Mouse (Mus musculus): ENCODE measurements at regions not wholly inside any gene's neighbourhood (a gene's known extent, or its start where the extent isn't known, plus 50 kb on each side); places are given as distances from the start of the nearest gene placed in this dataset.

DNA sequence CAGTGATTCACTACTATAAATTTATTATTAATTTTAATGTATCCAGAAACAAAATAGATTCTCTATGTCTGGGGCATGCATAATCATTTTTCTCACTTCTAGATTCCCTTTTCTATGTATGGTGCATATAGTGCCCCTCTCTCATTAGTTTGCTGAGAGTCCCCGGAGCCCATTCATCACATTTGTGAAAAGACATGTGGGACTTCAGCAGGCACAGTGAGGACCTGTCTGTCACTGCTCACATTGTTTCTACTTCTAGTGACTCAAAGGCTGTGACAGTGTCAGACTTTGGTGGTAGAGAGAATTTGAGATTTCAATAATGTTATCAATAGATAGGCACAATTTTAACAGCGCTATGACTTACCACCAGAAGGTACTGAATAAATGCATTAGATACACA lies 158.7 kb downstream of the St8sia4 start:
- no peaks in the 10 kb centered on the region for H3K9me3 ChIP-seq (ENCODE audit: control insufficient read depth, insufficient read depth, low read depth, low read length)
- no peak for TF ChIP-seq CHD2 (IDR thresholded peaks at IDR 0.05; ENCODE audit: low read depth, low read length)
- TF ChIP-seq HCFC1 (IDR thresholded peaks at IDR 0.05; ENCODE audit: borderline replicate concordance, insufficient read depth, low read length), result no peak
- TF ChIP-seq ZNF384 (IDR thresholded peaks at IDR 0.05; ENCODE audit: low read depth, low read length), result no peak
- no peak for TF ChIP-seq MAFK (IDR thresholded peaks at IDR 0.05; ENCODE audit: insufficient read depth, low read depth, low read length)
- TF ChIP-seq ZC3H11A (IDR thresholded peaks at IDR 0.05; ENCODE audit: borderline replicate concordance, low read depth, low read length), result no peak
- H3K4me1 ChIP-seq (ENCODE audit: control insufficient read depth in 2 of 2, insufficient read depth in 2 of 2, low read length in 2 of 2, poor library complexity in 1 of 2), result no peaks in the 10 kb centered on the region
- no peak overlapping the region for H3K27ac ChIP-seq (ENCODE audit: insufficient read depth, low read depth, low read length, poor library complexity, severe bottlenecking)
- in situ Hi-C loops (cut with MboI; ENCODE audit: low sequenced_read_pairs in 2 of 2, unreplicated experiment in 2 of 2), result no loop called here
- DNase-seq (ENCODE audit: low read depth, low spot score), result no peak
- H3K4me3 ChIP-seq (ENCODE audit: insufficient read depth in 1 of 2, low read depth in 1 of 2, low read length in 2 of 2, poor library complexity in 1 of 2, severe bottlenecking in 1 of 2), result no peak overlapping the region
- no peaks in the 10 kb centered on the region for H3K36me3 ChIP-seq (ENCODE audit: control insufficient read depth, insufficient read depth, low read length, poor library complexity, severe bottlenecking)
- H3K9ac ChIP-seq (ENCODE audit: insufficient read depth, low read depth, low read length, poor library complexity, severe bottlenecking), result no peak overlapping the region

DNA sequence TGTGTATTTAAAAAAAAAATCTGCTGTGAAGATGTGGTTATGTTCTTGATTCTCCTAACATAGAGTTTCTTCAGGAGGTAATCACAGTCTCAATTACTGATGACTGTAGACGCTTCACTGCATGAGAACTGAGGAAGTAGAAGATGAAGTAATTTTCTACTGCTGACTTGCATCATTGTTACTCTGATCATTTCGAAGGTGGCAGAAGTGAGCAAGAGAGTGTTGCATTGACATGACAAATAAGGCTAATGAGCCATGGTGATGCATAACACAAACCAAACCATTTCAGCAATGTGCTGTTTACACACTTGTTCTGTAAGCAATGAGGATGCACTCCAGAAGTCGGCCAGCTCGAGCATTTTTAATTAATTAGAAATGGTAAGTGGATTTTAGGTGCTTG lies 138.6 kb downstream of the St8sia4 start:
- Histone ChIP-seq H3K36me3 (ENCODE audit: control insufficient read depth, insufficient read depth, low read length, poor library complexity, severe bottlenecking) (no peaks in the 10 kb centered on the region), H3K27ac (ENCODE audit: insufficient read depth, low read depth, low read length, poor library complexity, severe bottlenecking) (no peak overlapping the region), H3K4me3 (ENCODE audit: insufficient read depth in 1 of 2, low read depth in 1 of 2, low read length in 2 of 2, poor library complexity in 1 of 2, severe bottlenecking in 1 of 2) (no peak overlapping the region), H3K4me1 (ENCODE audit: control insufficient read depth in 2 of 2, insufficient read depth in 2 of 2, low read length in 2 of 2, poor library complexity in 1 of 2) (no peaks in the 10 kb centered on the region), H3K9ac (ENCODE audit: insufficient read depth, low read depth, low read length, poor library complexity, severe bottlenecking) (no peak overlapping the region), H3K9me3 (ENCODE audit: control insufficient read depth, insufficient read depth, low read depth, low read length) (no peaks in the 10 kb centered on the region)
- in situ Hi-C loops (cut with MboI; ENCODE audit: low sequenced_read_pairs in 2 of 2, unreplicated experiment in 2 of 2), result no loop called here
- no peak for DNase-seq (ENCODE audit: low read depth, low spot score)
- TF ChIP-seq HCFC1 (IDR thresholded peaks at IDR 0.05; ENCODE audit: borderline replicate concordance, insufficient read depth, low read length) (no peak), ZNF384 (IDR thresholded peaks at IDR 0.05; ENCODE audit: low read depth, low read length) (no peak), ZC3H11A (IDR thresholded peaks at IDR 0.05; ENCODE audit: borderline replicate concordance, low read depth, low read length) (no peak), CHD2 (IDR thresholded peaks at IDR 0.05; ENCODE audit: low read depth, low read length) (no peak), MAFK (IDR thresholded peaks at IDR 0.05; ENCODE audit: insufficient read depth, low read depth, low read length) (no peak)

DNA sequence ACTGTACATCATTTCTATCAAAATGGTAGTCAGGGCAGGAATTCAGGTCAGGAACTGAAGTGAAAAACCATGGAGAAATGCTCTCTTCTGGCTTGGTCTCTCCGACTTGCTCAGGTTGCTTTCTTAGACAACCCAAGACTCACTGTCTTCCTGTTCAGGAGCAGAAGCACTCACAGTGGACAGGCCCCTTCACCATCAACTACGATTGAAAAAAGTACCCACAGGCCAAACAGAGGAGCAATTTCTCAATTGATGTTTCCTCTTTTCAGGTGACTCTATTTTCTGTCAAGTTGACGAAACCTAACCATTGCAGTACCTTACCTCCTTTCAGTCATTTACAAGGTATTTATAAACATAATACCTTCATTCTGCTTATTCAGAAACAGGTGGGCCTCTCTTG lies 136.4 kb downstream of the St8sia4 start:
- no peaks in the 10 kb centered on the region for H3K36me3 ChIP-seq (ENCODE audit: control insufficient read depth, insufficient read depth, low read length, poor library complexity, severe bottlenecking)
- DNase-seq (ENCODE audit: low read depth, low spot score), result no peak

More for the DNA sequence above, 136.4 kb downstream of the St8sia4 start:
- Histone ChIP-seq H3K9ac (ENCODE audit: insufficient read depth, low read depth, low read length, poor library complexity, severe bottlenecking) (no peak overlapping the region), H3K4me1 (ENCODE audit: control insufficient read depth in 2 of 2, insufficient read depth in 2 of 2, low read length in 2 of 2, poor library complexity in 1 of 2) (no peaks in the 10 kb centered on the region), H3K9me3 (ENCODE audit: control insufficient read depth, insufficient read depth, low read depth, low read length) (no peaks in the 10 kb centered on the region), H3K27ac (ENCODE audit: insufficient read depth, low read depth, low read length, poor library complexity, severe bottlenecking) (no peak overlapping the region), H3K4me3 (ENCODE audit: insufficient read depth in 1 of 2, low read depth in 1 of 2, low read length in 2 of 2, poor library complexity in 1 of 2, severe bottlenecking in 1 of 2) (no peak overlapping the region)
- in situ Hi-C loops (cut with MboI; ENCODE audit: low sequenced_read_pairs in 2 of 2, unreplicated experiment in 2 of 2), result no loop called here
- TF ChIP-seq CHD2 (IDR thresholded peaks at IDR 0.05; ENCODE audit: low read depth, low read length) (no peak), MAFK (IDR thresholded peaks at IDR 0.05; ENCODE audit: insufficient read depth, low read depth, low read length) (no peak), HCFC1 (IDR thresholded peaks at IDR 0.05; ENCODE audit: borderline replicate concordance, insufficient read depth, low read length) (no peak), ZNF384 (IDR thresholded peaks at IDR 0.05; ENCODE audit: low read depth, low read length) (no peak), ZC3H11A (IDR thresholded peaks at IDR 0.05; ENCODE audit: borderline replicate concordance, low read depth, low read length) (no peak)
